Mouse (Mus musculus) urinary bladder, postnatal 36 days (tissue): ENCODE measurements at regions not wholly inside any gene's neighbourhood (a gene's known extent, or its start where the extent isn't known, plus 50 kb on each side); places are given as distances from the start of the nearest gene placed in this dataset.

Source experiments
- DNase-seq, 2 experiments: peaks; one replicate each; pipeline ENCODE4 v3.0.0; 2022; ENCODE audit warnings: low spot score in 2 of 2, mixed read lengths in 1 of 2

DNA sequence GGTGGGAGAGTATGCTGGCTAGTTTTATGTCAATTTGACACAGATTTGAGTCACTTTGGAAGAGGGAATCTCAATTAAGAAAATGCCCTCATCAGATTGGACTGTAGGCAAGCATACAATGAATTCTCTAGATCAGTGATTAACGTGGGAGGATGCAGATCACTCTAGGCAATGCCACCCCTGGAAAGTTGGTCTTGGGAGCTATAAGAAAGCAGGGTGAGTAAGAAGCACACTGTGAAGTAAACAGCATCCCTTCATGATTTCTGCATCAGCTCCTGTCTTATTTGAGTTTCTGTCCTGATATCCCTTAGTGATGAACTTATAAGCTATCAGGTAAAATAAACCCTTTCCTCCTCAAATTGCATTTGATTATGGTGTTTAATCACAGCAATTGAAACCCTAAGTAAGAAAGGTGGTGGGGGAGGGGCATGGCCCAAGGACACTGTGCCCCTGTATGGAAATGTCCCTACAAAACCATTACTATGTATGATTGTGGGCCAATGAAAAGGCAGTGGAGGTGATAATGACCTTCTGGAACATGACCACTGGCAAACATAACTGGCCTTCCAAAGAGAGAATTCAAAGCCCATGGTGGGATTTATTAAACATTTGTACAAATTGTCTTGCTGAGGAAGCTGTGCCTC lies 640.3 kb upstream of the Vstm2b start:
- DNase-seq: no peak

DNA sequence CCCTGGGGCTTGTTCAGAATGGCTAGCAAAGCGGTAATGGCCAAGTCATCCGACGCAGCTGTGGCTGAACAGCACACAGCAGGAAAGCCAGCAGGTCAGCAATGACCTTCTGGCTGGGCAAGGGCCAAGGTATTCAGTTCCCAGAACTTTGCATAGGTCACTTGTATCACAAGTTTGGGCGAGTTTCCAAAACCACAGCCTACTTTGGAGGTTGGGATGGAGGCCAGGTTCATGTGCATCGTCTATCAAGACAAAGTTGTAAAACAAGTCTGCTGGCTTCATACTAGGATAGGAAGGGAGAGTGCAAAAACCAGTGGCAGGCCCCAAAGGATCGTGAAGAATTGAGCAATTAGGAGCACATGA lies 639.8 kb upstream of the Vstm2b start:
- DNase-seq: peak in 1 of 2 experiments; percentile 76

DNA sequence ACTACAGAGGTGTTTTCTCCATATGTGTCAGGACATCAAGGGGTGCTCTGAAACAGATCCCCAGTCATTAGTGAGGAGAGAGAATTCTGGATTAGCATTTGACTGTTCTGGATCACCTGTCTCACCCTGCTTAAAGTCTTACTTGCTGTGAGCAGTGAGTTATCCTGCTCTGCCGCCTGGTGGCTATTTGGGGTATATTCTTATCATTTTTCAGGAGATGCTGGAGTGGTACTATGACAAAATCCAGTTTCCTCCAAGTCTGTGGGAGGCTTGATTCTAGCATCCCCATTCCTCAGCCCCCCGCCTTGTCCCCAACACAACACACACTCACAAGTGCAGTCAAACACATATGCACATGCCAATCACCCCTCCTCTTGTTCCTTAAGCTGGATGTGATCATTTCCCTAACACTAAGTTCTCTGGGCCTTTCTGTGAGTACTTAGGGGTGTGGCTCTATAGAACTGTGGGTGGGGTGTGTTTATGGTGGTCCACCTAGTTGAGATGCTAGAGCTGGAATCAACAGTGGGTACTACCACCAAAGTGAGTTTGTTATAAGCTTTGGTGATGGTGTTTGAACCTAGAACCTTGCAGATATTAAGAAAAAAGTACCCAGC lies 624.6 kb upstream of the Vstm2b start:
- peak; percentile 27 to 37 for DNase-seq

DNA sequence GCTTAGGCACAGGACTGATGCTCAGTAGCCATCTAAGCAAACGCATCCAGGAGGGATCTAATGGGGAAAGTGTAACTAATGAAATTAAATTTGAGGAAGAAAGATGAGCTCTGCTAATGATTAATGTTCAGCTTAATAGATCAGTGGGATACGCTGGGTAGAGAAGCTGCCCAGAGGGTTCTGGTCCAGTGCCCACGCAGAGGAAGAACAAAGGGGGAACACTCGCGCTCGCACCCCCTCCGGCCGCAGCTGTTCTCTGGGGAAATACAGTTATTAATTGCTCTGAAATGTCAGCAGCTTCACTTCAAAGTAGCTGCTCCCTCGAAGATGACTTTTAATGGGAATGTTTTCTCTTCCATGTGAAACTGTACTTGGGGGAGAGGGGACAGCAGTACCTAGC lies 623.0 kb upstream of the Vstm2b start:
- DNase-seq: no peak

DNA sequence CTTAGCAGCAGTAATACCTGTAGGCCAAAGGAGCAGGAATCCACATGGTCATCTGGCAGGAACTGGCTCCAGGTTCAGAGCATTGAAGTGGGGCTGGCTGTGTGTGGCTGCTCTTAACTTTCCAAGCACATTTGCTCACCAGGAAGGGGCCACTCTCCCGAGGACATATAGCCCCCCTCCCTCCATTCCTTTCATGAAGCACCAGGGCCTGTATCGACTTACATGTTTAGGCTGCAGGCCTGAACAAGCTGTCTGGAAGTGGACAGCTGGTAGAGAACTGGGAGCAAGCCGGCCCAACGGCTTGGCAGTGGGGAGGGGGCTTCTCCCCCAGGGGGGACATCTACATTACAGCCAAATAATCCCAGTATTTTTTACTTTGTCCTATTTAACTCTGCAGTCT lies 622.5 kb upstream of the Vstm2b start:
- DNase-seq: no peak

DNA sequence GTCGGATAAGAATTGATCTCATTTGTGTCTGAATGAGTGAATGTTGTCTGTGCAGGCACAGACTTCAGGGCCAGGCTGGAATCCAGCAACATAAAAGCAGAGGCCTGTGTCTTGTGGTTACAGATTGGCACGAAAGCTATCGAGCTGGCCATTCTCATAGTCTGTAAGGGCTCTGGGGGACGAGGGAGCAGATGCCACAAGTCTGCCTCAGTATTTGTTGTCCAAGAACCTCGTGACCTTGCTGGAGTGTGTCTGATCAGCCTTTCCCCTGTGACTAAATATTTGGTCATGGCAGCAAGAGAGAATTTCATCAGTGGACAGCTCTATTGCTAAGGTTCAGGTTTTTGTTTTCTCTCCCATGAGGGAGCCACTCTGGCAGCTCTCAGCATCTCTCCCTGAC lies 622.0 kb upstream of the Vstm2b start:
- DNase-seq: no peak

DNA sequence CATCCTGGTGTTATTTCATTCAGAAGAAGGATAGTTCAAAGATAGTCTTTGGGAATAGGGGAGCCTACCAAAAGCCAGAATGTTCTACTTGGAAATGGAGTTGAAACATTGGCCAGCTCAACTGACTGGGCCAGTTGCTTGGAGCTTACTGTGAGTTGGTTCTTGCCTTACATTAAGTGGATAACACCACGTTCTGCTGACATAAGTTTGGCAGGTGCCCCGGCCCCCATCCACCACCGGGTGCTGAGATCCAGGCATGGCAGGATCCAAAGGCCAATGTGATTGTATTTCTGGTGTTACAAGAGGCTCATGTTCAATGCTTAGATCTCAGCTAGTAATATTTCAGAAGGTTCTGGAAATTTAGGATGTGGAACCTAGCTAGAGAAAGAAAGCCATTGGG lies 608.0 kb upstream of the Vstm2b start:
- DNase-seq: no peak

DNA sequence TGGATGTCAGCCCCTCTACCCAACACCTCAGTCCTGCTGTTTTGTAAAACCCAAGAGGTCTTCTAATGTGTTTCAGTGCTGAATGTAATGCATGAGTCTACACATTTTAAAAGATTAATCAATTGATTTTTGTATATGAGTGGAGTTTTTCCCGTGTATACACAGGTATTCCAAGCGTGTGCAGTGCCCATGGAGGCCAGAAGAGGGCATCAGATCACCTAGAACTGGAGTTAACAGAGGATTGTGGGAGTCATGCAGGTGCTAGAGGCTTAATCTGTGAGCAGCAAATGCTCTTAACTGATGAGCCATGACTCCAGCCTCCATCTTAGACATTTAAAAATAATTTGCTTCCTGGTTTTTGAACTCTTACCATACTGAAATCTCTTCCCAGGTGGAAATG lies 587.6 kb upstream of the Vstm2b start:
- DNase-seq: no peak

DNA sequence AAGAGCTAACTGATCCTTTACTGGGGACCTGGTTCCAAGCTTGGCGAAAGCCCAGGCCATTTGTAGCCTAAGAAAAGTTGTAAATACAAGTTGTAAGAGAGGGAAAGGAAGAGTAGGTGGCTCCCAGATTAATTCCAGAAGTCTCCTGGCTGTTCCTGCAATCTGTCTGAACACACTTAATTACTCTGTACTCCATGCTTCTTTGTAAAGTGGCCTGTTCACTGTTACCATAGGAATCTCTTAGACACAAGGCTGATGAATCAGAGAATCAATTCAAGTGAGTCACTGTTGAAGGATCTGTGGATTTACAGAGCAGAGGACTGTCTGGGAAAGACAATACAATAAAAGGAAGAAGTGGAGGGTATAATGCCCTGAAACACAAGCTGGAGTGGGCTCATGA lies 577.0 kb upstream of the Vstm2b start:
- no peak for DNase-seq

DNA sequence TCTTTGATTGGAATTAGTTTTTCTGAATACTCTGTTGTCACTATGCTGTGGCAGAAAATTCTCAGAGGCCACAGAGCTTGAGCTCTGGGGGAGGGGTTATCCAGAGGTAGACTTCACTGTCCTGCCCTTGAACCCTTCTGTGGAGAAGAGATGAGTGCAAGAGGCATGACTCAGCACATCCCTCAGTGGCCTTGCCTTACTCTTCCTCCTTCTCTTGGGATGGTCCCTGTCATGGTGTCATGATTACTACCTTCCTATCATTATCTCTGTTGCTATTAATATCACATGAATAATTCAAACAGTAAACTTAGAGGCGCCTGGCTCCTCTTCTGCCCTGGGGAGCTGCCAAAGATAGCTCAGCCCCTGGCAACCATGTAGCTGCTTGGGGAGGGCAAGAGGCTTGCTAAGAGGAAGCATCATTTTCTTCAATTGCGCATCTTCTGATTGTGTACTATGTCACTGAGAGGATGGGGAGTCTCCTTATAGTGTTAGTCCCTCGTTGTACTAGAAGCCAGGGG lies 572.9 kb upstream of the Vstm2b start:
- DNase-seq: no peak

DNA sequence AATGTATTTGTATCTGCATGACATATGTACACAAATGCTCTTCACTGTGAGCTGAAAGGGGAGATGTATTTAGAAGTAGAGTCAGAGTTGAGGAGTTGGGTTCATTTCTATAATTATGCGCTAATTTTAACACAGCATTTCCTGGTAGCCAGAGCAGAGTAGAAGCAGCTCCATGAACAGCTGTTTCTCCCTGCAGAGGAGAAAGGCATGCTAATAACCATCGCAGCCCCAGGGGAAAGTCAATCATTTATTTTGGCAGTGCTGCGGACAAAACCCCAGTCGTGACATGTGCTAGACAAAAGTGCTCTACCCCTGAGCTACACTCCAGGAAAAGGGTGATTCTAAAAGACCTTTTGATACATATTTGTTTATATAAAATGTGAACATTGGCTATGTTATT lies 565.7 kb upstream of the Vstm2b start:
- DNase-seq: no peak

DNA sequence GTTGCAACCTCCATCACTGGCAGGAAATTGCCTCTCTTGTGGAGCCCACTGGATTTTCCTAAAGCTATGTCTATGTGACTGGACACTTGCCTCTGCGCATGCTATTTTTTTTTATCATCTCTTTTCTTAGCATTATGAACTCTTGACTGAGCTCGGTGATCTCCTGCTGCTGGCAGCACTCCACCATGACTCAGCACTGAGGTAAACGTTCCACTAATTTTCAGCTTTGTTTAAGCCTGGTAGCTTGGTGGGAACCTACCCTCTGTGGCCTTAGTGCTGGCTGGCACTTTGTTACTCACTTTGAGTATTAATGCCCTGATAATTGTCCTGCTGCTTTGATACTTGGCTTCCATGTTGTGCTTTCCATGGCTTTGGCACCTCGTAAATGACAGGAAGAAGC lies 545.8 kb upstream of the Vstm2b start:
- no peak for DNase-seq

DNA sequence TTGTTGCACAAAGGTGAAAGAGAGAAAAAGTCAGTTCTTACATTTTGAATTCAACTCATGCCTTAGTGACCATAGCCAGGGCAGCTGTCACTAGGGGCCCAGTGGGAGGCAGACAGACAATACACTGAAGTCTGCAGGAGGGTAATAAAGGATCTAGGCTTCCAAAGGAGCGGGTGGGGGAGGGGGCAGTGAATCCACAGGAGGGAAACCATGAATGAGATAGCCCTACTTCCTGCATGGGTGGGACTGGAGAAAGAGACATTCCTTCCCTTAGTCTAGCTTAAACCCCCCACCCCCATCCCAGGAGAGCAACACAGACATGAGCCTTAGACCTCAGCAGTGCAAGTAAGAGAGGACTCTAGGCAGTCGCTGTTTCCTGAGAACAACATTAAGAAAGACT lies 535.4 kb upstream of the Vstm2b start:
- DNase-seq: no peak

DNA sequence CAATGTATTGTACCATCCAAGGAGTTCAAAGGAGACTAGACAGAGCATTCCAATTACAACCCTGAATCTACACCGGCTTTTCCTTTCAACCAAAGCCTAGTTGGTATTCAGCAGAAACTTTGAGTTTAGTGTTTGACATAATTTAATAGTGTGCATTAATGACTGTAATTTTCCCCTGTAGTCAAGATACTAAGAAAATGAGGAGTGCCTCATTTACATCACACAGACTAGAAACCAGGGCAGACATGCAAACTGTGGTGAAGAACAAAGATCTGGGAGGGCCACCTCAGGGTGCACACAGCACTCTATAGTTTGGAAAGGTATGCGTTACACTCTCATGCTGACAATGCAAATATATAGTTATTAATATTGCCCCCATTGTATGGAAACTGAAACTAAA lies 525.4 kb upstream of the Vstm2b start:
- no peak for DNase-seq

DNA sequence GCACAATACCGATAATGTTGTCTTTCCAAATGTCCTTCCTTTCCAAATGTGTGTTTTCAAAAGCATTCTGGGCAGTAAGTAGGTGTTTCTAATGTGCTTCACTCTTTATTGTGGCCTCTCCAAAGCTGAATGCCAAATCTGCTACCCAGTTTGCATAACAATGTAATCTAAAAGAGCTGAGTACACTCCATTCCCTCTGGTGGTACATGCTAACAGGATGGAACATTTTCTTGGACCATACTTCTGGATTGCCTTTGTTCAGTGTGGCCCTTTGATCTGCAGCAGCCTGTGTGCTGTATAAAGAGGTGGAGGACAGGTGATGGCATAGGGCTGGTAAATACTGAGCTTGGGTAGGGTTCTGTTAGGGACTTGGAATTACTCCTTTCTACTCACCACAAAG lies 520.3 kb upstream of the Vstm2b start:
- no peak for DNase-seq

DNA sequence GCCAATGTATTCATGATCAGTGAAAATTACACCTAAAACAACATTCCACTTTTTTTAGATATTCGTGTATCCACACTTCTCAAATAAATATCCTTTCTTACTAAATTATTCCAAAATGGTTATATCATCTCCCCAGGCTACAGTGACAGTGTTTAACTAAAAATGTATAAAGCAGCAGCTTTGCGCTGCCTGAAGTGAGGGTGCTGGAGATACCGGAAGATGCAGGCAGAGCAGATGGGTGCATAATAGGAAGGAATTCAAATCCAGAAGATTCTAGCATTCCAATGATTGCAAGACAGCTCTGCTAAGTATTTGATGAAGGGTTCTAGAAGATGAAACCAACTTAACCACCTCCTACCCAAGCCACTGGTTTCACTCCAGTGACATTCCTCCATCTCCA lies 516.9 kb upstream of the Vstm2b start:
- no peak for DNase-seq

DNA sequence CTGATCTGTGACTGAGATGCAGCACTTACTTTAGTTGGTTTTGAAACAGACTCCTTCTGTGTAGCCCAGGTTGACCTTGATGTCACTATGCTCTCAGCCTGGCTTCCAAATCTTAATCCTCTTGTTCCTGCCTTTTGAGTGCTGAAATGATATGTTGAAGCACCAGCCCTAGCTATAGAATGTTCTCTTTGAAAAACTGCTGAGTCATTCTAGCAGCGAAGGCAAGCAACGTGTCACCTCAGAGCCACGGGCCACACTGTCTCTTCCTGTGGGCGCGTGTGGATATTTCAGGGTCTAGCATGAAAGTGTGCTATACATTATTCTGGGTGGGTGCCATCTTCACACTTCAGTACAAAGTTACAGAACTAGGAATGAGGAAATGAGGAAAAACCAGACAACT lies 510.0 kb upstream of the Vstm2b start:
- no peak for DNase-seq

DNA sequence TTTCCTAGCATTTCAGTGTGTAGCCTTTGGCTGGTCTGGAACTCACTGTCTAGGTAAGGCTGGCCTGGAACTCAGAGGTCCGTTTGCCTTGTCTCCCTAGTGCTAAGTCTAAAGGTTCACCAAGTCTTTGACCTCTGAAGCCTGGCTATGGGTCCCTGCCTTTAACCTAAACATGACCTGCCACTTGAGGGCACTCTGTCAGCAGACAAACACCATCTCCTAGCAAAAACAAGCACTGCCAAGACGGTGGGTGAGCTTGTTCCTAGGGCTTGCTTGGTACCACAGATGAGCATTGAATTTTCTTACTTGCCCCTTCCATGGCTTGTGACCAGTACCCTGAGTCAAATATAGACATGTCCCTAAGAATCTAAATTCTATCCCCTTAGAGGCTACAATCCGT lies 508.3 kb upstream of the Vstm2b start:
- DNase-seq: no peak

DNA sequence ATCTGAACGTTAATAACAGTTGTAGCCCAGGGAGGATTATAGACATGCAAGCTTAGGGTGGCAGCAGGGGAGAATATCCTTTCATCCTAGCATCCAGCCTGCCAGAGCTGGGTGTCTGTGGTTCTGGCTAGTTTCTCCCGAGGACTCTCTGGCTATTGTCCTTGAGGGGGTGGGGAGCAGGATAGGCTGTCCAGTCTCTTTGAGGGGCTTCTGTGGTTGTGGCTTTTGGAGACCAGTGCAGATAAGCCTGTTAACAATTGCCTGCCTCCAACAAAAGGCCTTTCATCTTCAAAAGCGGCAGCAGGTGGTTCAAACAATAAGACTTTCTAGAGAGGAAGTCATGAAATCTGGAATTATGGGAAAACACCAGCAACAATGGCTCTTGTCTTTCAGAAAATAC lies 507.2 kb upstream of the Vstm2b start:
- no peak for DNase-seq

DNA sequence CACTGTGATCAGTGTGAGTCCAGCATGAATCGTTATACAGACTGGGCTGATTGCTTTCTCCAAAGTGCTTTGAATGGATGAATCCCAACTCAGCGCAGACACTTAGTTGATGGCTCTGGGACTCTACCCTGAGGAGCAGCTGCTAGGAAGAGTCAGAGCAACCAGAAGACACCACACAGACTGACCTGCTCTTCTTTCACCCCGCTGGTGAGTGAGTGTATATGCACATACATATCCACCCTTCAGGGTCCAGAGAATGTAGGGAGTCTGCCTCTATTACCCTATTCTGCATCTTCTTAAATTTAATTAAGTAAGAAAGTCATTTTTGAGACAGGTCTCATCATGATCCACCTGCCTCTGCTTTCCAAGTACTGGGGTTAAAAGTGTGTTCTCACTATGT lies 506.5 kb upstream of the Vstm2b start:
- DNase-seq: no peak

DNA sequence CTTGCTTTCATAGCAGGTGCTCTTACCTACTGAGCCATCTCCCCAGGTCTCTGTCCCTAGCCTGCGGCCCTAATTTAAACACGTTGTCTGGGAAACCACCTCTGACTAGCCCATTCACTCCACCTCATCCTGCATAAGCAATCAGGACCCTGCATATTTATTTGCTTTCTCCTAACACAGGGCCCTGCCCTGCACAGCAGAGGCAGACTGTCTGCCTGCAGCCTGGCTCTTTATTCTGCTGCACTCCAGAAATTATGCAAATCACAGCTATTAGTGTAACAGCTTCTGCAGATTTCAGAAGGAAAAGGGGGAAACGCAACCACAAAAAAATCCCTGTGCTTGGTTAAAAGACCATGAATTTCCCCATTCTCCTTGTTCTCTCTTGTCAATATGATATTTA lies 505.9 kb upstream of the Vstm2b start:
- no peak for DNase-seq

DNA sequence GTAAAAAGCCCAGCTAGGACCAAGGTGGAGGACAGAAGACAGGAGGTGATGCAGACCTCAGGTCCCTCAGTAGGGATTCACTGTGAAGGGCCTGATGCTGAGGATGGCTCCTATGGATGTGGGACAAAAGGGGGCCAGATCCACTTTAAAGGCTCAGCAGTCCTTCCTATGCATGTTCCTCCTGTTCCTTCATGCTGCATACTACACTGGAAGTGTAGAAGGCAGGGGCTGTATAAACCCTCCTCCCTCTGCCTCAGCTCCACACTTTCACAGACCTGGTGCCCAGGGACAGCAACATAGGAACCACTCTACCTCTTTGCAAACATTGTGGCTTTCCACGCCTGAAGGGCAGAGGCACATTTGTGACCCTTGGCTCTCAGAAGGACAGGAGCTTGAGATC lies 505.4 kb upstream of the Vstm2b start:
- DNase-seq: no peak

DNA sequence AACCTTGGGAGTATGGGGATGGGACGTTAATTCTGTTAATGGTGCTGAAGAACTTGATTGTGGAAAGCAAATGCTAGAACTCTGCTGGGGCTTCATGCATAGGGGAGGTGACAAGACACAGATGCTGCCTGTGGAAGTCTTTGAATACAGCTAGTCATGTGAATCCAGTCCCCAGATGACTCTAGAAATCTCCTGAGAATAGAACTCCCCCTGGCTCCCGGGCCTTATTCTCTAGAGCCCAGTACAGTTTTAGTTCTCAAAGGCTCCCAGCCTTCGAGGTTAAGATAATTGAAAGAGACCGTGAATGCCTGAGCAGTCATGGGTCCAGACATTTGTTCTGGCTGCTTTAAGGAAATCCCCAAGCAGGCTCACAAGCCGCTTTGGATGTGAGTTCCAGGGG lies 499.9 kb upstream of the Vstm2b start:
- DNase-seq: no peak

DNA sequence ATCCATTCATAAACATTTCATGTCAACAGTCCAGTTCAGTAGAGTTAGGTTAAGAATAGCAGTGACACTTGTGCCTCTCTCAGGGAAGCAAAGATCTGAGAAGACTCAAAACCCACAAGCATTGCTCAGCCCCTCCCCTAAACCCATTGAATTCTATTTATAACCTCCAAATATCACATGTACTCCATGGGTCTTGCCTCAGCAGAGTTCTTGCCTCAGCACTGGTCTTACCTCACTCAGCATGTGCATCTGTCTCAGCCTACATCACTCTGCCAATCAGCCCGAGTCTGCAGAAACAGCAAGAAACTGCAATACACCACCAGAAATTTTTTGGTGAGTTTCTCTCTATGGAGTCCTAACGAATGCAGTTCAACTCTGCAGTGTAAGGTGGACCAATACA lies 478.8 kb upstream of the Vstm2b start:
- DNase-seq: no peak
